In the genomic region with DNA sequence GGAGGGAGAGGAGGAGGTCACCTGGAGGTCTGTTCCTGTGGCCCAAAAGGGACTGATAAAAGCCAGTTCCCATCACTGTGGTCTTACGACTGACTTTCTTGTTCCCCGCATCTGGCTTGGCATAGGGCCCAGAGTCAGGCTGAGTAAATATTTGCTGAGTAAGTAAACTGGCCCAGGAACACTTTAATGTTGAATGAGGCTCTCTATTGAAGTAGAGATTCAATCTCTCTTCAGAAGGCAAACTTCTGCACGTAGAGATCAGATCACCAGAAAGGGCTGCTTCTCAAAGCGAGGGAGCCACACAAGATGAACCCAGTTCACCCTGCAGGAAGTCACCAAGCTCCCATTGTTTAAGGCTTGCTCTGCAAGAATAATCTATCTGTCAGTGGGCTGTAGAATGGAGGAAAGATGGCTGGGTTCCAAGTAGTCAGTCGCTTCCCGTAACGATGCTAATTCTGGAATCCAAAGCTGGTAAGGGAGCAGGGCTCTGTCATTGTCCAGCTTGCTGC, we compare ENCODE assay signal across 10 mouse cellular contexts.
A peak's percentile ranks its signal among the peaks of the same experiment; 100 is the strongest.
DNase-seq lines count a peak whose midpoint lies in the region; ATAC-seq lines count a peak whose summit lies in the region.
"Had no signal": no experiment of that assay in that cellular context is flagged by ENCODE, and none has a peak within 500 bp of the region (broad histone marks: within the 10 kb centered on the region; RNA-seq: fewer than 3 reads in every experiment).

No protein-coding gene starts in this region.

- H3K36me3 ChIP-seq in heart, embryonic 12.5 days = no peaks in the 10 kb centered on the region
- no peaks in the 10 kb centered on the region for H3K36me3 ChIP-seq in stomach, embryonic 14.5 days (ENCODE audit: control insufficient read depth, insufficient read depth, low read length)
- H3K36me3 ChIP-seq: limb, embryonic 12.5 days had no signal

- H3K9ac ChIP-seq in heart, embryonic 12.5 days = no peak overlapping the region
- no peak overlapping the region for H3K9ac ChIP-seq in stomach, embryonic 14.5 days (replicated peaks; ENCODE audit: low read depth, low read length)
- H3K9ac ChIP-seq: limb, embryonic 12.5 days had no signal

- H3K4me1 ChIP-seq in heart, embryonic 12.5 days (replicated peaks) = peaks cover 24% of the 10 kb centered on the region
- H3K4me1 ChIP-seq in stomach, embryonic 14.5 days (ENCODE audit: control insufficient read depth, insufficient read depth, low read length) = peaks cover 27% of the 10 kb centered on the region; the same call in 1 of the 2 replicates

- intact Hi-C loops in heart, postnatal 36 days (cut with DNase I) = no loop called here

- peaks cover 29% of the 10 kb centered on the region for H3K27me3 ChIP-seq in heart, embryonic 12.5 days (replicated peaks)
- no peaks in the 10 kb centered on the region for H3K27me3 ChIP-seq in stomach, embryonic 14.5 days (ENCODE audit: control insufficient read depth, insufficient read depth, low read length)
- H3K27me3 ChIP-seq: limb, embryonic 12.5 days had no signal

- WGBS in heart, embryonic 12.5 days = 18% methylated on average over 7 of the region's 7 CpGs
- 3% methylated on average over 7 of the region's 7 CpGs for WGBS in stomach, embryonic 14.5 days

- H3K27ac ChIP-seq in heart, embryonic 12.5 days (ENCODE audit: poor library complexity, severe bottlenecking) = 0 out of 2 replicates have a peak overlapping the region, but pooled peaks have one; percentile 8
- peak overlapping the region; percentile 79 for H3K27ac ChIP-seq in stomach, embryonic 14.5 days (ENCODE audit: low read length)
- H3K27ac ChIP-seq: limb, embryonic 12.5 days had no signal

- ATAC-seq in heart, embryonic 12.5 days (ENCODE audit: insufficient number of reproducible peaks, low FRiP score) = peak; percentile 78
- peak; percentile 86 for ATAC-seq in stomach, embryonic 14.5 days (ENCODE audit: insufficient number of reproducible peaks, insufficient read depth, low FRiP score, low read depth)
- ATAC-seq: activated CD4-positive, CD25-positive, alpha-beta regulatory T cell, adult 4 months had no signal

- no peaks in the 10 kb centered on the region for H3K9me3 ChIP-seq in heart, embryonic 12.5 days (replicated peaks)
- H3K9me3 ChIP-seq in stomach, embryonic 14.5 days (ENCODE audit: control insufficient read depth, low read depth, low read length) = no peaks in the 10 kb centered on the region
- H3K9me3 ChIP-seq: limb, embryonic 12.5 days had no signal

- no peak for DNase-seq in heart, postnatal 36 days
- peak; percentile 32 for DNase-seq in right cerebral cortex, postnatal 14 days
- DNase-seq in right cerebral cortex, postnatal 36 days (ENCODE audit: low spot score in 2 of 2) = no peak
- peak; percentile 50 to 73 for DNase-seq in lung, adult 18-20 months
- no peak for DNase-seq in layer of hippocampus, adult 9-10 months (ENCODE audit: low spot score)
- DNase-seq in B cell, adult 2 months = no peak

- no peak overlapping the region for H3K4me3 ChIP-seq in heart, embryonic 12.5 days
- H3K4me3 ChIP-seq in stomach, embryonic 14.5 days (ENCODE audit: low read depth, low read length) = no peak overlapping the region
- H3K4me3 ChIP-seq: limb, embryonic 12.5 days had no signal

- H3K4me2 ChIP-seq in heart, embryonic 12.5 days = no peak overlapping the region
- 0 out of 2 replicates have a peak overlapping the region, but pooled peaks have one; percentile 7 for H3K4me2 ChIP-seq in stomach, embryonic 14.5 days (replicated peaks; ENCODE audit: low read depth, low read length)
- H3K4me2 ChIP-seq: limb, embryonic 12.5 days had no signal

Comparison
In these comparisons a context has a peak if more than half of its experiments do, and no peak if none do; other contexts are left out.
1. DNase-seq: peak in right cerebral cortex, postnatal 14 days (single experiment) and lung, adult 18-20 months (2 of 2); none in heart, postnatal 36 days (0 of 2), right cerebral cortex, postnatal 36 days (0 of 2), layer of hippocampus, adult 9-10 months (single experiment) and B cell, adult 2 months (0 of 2).